Mouse (Mus musculus): ENCODE measurements around the gene Mogs.
A peak's percentile ranks its signal among the peaks of the same experiment; 100 is the strongest.

The Mogs gene

DNA sequence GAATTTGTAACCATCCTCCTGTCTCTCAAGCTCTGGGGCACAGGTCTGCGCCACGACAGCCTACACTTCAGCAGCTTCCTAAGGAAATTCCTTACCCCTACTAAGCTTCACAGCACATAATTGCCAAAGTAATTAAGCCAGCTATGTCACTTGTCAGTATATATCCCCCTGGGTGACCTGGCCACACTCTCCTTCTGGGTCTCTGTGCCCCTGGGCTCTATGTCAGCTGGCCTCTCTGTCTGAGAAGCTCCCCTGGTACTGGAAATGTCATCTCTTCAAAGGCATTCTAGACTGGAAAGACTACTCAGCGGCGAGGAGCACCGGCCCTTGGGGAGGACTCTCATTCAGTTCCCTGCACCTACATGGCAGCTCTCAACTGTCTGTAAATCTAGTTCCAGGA lies 7.7 kb downstream of the Mogs start:
- DNase-seq = no peak

DNA sequence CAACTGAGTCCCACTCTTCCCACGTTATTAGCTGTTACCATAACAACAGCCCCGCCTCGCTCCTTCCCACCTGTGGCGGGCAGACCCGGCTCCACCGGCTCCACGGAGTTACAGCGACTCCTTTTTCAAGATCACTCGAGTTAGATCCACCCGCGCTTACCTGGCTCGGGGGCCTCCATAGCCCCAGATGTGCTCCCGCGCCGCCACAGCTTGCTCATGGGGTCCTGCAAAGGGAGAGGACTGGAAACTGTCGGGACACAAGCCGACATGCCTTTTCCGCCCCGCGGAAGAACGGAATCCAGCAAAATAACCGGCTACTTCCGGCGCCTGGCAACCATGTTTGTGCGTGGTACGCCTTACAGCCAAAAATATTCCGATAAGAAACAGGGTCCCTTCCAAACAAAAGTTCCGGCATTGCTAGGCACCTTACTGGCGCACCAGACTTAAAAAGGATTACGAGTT lies 9.6 kb downstream of the Mogs start:
- peak; percentile 84 to 85 for DNase-seq

DNA sequence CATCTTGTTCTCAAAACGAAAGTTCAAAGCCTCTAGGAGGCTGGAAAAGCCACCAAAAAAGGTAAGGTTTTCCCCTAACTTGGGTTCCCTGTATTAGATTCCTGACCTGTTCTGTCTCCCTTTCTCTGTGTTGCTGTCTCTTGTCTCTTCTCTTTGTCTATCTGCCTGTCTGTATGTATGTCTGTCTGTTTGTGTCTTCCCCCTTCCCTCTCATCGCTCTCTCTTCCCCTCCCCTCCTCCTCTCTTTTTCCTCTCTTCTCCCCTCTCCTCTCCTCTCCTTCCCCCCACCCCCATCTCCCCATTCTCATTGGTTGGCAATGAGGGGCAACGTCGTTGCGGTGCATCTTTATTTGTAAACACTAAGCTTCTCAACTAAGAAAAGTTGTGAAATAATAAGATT lies 10.0 kb downstream of the Mogs start, which contains the start of gene Ino80b:
Gene Ino80b, minus strand, starts transcription at position 101 of the 400 bp plus-strand sequence.
- no peak for DNase-seq

DNA sequence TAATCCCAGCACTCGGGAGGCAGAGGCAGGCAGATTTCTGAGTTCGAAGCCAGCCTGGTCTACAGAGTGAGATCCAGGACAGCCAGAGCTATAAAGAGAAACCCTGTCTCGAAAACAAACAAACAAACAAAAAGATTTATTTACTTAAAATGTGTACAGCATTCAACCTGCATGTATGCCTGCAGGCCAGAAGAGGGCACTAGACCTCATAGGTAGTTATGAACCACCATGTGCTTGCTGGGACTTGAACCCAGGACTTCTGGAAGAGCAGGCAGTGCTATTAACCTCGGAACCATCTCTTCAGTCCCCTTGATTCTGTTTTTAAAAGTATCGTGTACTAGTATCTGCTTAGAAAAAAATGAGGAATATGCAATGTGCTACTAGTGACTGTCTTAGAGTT lies 12.1 kb downstream of the Mogs start:
- no peak for DNase-seq

GRCm38 (mm10) chr6:83131469-83132034 lies 16.3 kb downstream of the Mogs start:
- no peak for DNase-seq

DNA sequence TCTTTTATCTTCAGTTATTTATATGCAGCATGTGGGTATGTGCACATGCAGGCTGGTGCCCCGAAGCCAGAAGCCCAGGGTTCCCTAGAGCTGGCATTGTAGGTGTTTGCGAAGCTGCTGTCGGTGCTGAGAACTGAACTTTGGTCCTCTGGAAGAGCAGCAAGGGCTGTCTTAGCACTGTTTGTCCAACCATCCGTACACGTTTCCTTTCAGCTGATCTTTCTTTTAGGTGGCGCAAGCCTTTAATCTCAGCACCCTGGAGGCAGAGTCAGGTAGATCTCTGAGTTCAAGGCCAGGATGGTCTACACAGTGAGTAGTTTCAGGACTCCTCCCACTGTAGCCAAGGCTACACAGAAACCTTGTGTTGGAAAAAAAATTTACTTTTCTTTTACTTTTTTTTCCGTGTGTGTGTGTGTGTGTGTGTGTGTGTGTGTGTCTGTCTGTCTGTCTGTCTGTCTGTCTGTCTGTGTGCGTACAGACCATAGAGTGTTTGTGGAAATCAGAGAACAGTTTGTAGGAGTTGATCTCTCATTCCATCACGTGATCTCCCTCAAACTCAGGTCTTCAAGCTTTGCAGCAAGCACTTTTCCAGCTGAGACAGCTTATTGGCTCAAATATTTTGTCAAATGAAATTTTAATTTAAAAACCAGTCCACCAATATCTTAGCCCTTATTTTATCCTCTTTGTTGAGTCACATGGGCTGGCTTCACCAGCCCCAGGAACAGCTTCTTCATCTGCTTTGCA lies 17.1 kb downstream of the Mogs start:
- no peak for DNase-seq

- no peak for DNase-seq
Measured at GRCm38 (mm10) chr6:83134226-83134625, 18.9 kb downstream of the Mogs start.

DNA sequence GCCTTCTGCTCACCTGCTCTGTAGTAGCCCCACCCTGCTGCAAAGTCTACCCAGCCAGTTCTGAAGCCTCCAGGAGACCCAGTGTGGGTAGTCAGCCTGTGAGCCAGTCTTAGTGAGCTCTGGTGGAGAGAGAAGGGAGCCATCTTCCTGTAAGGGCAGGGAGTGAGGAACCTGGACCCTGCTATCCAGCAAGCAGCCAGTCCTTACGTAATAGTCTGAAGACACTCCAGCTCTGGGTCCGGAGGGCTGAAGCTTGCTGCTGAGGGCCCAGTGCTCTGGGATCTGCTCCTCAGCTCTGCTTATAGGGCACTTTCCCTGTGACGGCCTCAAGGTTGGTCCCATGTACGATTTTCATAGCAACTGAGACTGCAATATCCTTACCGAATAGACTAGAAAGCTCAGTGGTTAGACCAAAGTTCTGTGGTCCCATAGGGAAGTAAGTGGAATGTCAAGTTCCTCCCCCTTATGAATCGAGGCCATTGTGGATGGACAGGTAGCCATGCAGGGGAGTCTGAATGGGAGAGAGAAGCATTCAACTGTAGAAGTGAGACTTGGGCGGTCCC lies 19.7 kb downstream of the Mogs start, which contains the start of gene Rtkn:
Gene Rtkn, plus strand, starts transcription at position 513 of the 563 bp plus-strand sequence.
- no peak for DNase-seq

- DNase-seq = no peak
Measured at GRCm38 (mm10) chr6:83135571-83136161, 20.4 kb downstream of the Mogs start.

- DNase-seq = no peak
Measured at GRCm38 (mm10) chr6:83136291-83136880, 21.1 kb downstream of the Mogs start.

GRCm38 (mm10) chr6:83136881-83137575 lies 21.7 kb downstream of the Mogs start:
- peak in 1 of 2 experiments; percentile 32 for DNase-seq

DNA sequence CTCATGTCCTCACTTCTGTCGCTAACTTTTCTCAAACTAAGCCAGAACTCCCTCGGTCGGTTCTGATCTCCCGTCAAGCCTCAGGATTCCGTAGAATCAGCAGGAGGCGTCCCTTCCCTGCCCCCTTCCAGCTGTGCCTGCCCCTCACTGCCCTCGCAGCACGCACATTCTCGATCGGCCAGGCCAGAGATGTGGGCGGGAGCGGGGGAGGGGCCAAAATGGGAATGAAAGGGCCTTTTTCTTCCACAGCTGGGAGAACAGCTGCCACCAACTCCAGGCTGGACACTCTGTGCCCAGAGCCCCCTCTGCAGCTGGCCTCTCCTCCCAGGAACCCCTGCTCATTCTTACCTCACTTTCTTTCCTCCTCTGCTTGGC lies 22.3 kb downstream of the Mogs start:
- peak; percentile 31 to 45 for DNase-seq

GRCm38 (mm10) chr6:83138056-83138455 lies 22.8 kb downstream of the Mogs start:
- DNase-seq = no peak

- no peak for DNase-seq
Measured at GRCm38 (mm10) chr6:83140044-83140443, 24.7 kb downstream of the Mogs start.

DNA sequence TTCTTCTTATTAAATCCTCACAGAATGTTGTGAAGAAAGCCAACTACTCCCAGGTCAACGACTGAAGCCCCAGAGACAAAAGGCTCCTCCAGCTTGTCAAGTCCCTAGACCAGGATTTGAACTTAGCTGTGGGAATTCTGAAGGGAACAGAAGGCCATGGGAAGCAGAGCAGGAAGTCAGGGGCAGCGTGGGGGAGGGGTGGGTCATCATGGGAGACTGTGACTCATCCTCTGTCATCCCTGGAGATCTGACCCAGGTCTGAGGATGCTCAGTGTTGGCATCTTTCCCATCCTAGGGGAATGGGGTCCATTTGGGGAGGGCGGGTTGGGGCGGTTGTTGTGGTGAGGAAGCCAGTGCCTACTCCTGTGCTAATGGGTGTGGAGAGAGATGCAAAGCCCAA lies 26.3 kb downstream of the Mogs start:
- no peak for DNase-seq

- DNase-seq = no peak
Measured at GRCm38 (mm10) chr6:83142211-83142731, 27.0 kb downstream of the Mogs start.

- DNase-seq = no peak
Measured at GRCm38 (mm10) chr6:83142886-83143285, 27.6 kb downstream of the Mogs start.

- no peak for DNase-seq
Measured at GRCm38 (mm10) chr6:83145209-83145608, 29.9 kb downstream of the Mogs start.

DNA sequence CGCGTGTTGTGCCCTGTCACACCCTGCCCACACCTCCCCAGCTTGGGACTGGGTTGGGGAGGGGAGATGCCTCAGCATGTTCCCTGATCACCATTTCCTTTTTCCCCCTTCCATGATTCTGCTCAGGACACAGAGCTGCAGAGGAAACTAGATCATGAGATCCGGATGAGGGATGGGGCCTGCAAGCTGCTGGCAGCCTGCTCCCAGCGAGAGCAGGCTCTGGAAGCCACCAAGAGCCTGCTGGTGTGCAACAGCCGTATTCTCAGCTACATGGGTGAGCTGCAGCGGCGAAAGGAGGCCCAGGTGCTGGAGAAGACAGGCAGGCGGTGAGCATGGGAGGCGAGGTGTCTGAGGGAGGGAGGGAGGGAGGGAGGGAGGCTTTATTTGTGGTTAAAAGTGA lies 30.5 kb downstream of the Mogs start:
- no peak for DNase-seq

DNA sequence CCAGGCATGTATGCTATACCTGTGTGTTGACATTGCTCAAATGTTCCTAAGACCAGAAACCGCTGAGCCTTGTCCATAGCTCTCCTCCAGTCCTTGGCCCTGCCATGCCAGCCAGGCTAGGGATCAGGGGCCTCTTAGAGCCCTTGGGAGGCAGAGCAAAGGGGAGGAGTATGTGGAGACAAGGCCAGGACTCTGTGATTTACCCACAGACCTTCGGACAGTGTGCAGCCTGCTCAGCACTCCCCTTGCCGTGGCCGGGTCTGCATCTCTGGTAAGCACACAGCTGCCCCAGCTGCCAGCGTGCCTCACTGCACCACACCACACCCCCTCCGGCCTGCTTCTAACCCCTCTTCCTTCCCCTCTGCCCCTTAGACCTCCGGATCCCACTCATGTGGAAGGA lies 32.0 kb downstream of the Mogs start:
- no peak for DNase-seq

DNA sequence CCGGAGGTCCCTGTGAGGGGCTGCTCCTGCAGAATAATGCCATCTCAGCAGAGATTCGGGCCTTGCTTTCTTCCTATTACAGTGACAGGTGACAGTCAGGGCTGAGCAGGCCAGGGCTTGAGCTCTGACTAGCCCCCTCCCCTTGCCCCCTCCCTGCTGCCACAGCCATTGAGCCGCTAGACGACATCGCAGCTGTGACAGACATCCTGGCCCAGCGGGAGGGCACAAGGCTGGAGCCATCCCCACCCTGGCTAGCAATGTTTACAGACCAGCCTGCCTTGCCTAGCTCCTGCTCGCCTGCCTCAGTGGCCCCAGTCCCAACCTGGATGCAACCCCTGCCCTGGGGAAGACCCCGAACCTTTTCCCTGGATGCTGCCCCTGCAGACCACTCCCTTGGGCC lies 36.4 kb downstream of the Mogs start:
- DNase-seq = no peak

- DNase-seq = no peak
Measured at GRCm38 (mm10) chr6:83153038-83153437, 37.7 kb downstream of the Mogs start.

DNA sequence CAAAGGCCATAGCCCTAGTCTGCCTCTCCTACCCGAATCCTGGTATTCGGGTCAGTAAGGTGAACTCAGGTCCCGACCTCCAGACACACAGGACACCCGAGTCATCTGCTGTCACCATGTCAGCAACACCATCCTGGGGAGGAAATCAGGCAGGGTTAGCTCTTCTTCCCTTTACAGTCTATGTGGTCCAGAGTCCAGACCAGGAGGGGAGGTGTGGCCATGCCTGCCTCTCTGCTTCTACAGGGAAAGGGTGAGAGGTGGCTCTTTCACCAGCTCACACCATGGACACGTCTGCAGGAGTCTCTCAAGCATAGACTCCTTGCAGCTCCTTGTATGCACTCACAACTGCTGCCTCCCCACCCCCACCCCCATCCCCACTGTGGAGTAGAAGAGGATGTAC lies 38.2 kb downstream of the Mogs start:
- no peak for DNase-seq
